Mouse (Mus musculus): ENCODE results near the gene Kifap3.
A peak's percentile ranks its signal among the peaks of the same experiment; 100 is the strongest.
"Not testable (repeated sequence)": the region's sequence is repeated elsewhere in the genome, so short reads cannot be mapped to it uniquely, and the experiment has no call there.

Gene Kifap3

GRCm38 (mm10) chr1:163779336-163780115 lies at the start of gene Kifap3:
Gene Kifap3 (plus strand): TSS chr1:163779583.
- peak; percentile 99 for DNase-seq (ENCODE audit: low spot score in 2 of 2)

- not testable (repeated sequence) for DNase-seq (ENCODE audit: low spot score in 2 of 2)
Measured at GRCm38 (mm10) chr1:163731166-163731565, 48.2 kb upstream of the Kifap3 start.

- DNase-seq (ENCODE audit: low spot score in 2 of 2) = no peak
Measured at GRCm38 (mm10) chr1:163736441-163737238, 42.7 kb upstream of the Kifap3 start.

DNA sequence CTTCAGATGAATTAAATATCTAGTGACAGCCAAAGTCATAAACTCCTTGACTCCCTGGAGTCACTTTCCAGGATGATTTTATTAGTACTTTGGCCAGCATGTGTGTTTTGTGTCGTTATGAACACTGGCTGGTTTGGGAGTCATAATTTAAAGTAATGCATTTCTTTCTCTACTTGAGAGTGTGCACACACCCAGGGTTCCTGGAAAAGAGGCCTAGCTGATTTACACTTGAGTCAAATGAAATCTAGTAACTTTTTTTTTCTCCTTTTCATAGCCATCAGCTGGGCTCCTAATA lies 42.2 kb upstream of the Kifap3 start:
- no peak for DNase-seq (ENCODE audit: low spot score in 2 of 2)

DNA sequence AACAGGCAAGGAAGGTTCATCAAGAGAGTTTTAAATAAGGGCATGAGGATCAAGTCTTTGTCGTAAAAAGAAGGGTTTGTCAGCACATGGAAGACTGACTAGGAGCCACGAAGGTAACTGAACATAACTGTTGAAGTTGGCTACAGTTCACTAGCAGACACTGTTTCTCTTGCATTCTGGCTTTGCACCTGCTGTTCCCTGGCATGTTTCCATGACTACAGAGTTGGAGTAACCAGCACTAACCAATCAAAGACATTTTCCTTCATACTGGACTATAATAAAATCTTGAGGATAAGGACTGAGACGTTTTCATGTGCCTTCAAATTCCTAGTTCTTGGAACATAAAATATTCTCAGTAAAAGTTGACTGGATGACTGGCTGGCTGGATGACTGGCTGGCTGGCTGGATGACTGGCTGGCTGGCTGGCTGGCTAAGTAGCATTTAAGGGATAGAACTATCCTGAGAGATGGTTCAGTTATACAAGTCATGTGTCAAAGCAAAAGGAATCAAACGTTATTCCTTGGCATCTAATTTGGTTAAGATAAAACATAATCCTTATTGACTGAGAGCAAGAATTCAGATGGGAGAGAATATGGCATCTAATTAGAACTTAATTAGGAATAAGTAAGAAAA lies 27.9 kb upstream of the Kifap3 start:
- DNase-seq (ENCODE audit: low spot score in 2 of 2) = no peak

- DNase-seq (ENCODE audit: low spot score in 2 of 2) = no peak
Measured at GRCm38 (mm10) chr1:163757462-163758207, 21.7 kb upstream of the Kifap3 start.

- not testable (repeated sequence) for DNase-seq (ENCODE audit: low spot score in 2 of 2)
Measured at GRCm38 (mm10) chr1:163783577-163783976, 4.2 kb downstream of the Kifap3 start.

DNA sequence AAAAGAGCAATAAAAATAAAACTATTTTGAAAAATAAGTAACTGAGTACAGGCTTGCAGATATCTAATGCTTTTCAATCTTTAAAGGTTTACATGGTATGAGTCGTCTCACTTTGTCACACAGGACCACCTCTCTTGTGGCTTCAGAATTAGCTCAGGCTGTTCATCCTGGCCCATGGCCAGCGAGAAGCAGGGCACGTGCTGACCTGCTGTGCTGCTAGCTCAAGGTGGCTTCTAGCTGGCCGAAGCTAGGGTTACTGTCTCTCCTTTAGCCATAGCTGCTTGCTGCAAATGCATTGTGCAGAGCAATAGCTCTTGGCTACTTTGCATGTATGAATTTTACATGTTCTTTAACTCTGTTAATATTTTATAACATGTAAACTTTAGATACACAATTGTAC lies 42.0 kb downstream of the Kifap3 start:
- no peak for DNase-seq (ENCODE audit: low spot score in 2 of 2)

DNA sequence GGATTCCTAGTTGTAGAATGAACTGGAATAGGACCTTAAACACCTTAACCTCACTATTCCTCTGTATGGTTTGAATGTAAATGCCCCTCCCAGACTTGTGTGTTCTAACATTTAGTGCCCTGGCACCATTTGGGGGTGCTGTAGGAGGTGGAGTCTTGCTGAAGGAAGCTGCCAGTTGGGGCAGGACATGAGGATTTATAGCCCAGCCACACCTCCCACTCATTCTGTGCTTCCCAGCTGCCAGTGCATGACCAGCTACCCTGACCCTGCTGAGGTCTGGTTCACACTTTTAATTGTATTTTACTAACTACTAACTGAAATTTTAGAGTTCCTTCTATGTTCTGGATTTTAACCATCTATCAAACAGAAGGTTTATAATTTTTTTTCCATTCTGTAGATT lies 50.1 kb downstream of the Kifap3 start:
- DNase-seq (ENCODE audit: low spot score in 2 of 2) = no peak

GRCm38 (mm10) chr1:163834066-163834465 lies 54.7 kb downstream of the Kifap3 start:
- DNase-seq (ENCODE audit: low spot score in 2 of 2) = no peak

DNA sequence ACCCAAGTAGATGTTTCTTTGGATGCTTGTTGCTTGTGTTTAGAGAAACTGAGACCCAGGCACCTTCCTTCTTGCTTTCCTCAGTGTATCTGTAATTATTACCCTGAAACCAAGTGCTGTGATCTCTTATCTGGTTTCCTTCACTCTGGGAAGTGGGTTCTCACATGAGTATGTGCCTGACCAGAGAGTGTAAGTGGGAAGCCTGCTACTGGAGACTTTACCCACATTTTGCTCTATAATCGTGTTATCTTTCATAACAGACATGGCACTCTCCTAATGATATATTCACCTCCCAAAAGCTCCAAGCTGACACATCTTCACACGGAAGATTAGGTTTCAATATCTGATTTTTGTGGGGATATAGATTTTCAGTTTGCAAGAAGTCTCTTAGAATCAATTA lies 55.7 kb downstream of the Kifap3 start:
- DNase-seq (ENCODE audit: low spot score in 2 of 2) = no peak

GRCm38 (mm10) chr1:163838482-163838881 lies 59.1 kb downstream of the Kifap3 start:
- DNase-seq (ENCODE audit: low spot score in 2 of 2) = not testable (repeated sequence)

- no peak for DNase-seq (ENCODE audit: low spot score in 2 of 2)
Measured at GRCm38 (mm10) chr1:163840555-163840954, 61.2 kb downstream of the Kifap3 start.

- DNase-seq (ENCODE audit: low spot score in 2 of 2) = no peak
Measured at GRCm38 (mm10) chr1:163842238-163842637, 62.9 kb downstream of the Kifap3 start.

GRCm38 (mm10) chr1:163843899-163844298 lies 64.5 kb downstream of the Kifap3 start:
- DNase-seq (ENCODE audit: low spot score in 2 of 2) = no peak

- DNase-seq (ENCODE audit: low spot score in 2 of 2) = no peak
Measured at GRCm38 (mm10) chr1:163852884-163853560, 73.6 kb downstream of the Kifap3 start.

GRCm38 (mm10) chr1:163858420-163858819 lies 79.0 kb downstream of the Kifap3 start:
- no peak for DNase-seq (ENCODE audit: low spot score in 2 of 2)

DNA sequence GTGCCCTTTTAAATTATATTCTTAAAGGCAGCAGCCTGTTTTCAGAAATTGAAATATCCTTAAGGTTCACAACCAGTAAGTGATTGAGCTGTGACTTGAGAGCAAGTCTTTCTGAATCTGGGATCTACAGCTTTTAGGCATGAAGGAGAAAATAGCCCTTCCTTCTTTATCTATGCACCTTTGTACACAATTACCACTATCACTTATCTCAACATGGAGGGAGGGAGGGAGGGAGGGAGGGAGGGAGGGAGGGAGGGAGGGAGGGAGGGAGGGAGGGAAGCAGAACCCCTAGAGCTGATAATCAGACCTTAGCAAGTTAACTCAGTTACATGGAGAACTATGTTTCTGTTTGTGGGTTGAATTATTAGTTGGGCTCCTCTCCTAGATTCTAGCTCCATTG lies 82.2 kb downstream of the Kifap3 start:
- DNase-seq (ENCODE audit: low spot score in 2 of 2) = no peak

GRCm38 (mm10) chr1:163873158-163873557 lies 93.8 kb downstream of the Kifap3 start:
- peak; percentile 9 to 31 for DNase-seq (ENCODE audit: low spot score in 2 of 2)

DNA sequence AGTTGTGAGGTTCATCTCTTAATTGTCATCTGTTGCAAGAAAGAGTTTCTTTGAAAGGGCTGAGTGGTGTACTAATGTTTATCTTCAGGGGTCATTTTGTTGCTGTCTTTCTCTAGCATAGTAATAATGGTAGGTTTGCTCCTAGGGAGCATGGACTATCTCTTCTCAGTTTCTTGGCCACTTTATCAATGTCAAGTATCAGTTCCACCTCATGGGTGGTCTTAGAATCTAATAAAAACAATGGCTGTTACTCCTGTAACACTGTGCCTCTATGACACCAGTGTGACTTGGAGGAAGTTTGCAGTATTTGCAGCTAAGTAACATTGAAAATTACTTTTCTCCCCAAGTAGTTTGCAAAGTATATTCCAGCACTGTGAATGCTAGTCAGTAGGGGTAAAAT lies 110.2 kb downstream of the Kifap3 start:
- no peak for DNase-seq (ENCODE audit: low spot score in 2 of 2)

GRCm38 (mm10) chr1:163893294-163893693 lies 113.9 kb downstream of the Kifap3 start:
- DNase-seq (ENCODE audit: low spot score in 2 of 2) = no peak
